Mouse (Mus musculus) Patski (cell line): ENCODE data around the gene Rpa1. TPM values are rescaled to one million over a fixed set of nuclear protein-coding genes. Genes with fewer than 3 reads are reported as not detected.
"Not testable (repeated sequence)": the region's sequence is repeated elsewhere in the genome, so short reads cannot be mapped to it uniquely, and the experiment has no call there.

ENCODE experiments used
- ATAC-seq: fragments of 100-300 bp; one replicate; pipeline ENCODE4 v1.8.0; 2021
- CTCF ChIA-PET: fragments of 350-600 bp; sonication (Branson Sonifier 250); formaldehyde crosslinking; loops from one replicate; lab custom pipeline; 2022; ENCODE audit warnings: inconsistent platforms; lab: Charles Lee
- POLR2A ChIA-PET: fragments of 350-600 bp; sonication (Branson Sonifier 250); formaldehyde crosslinking; loops from one replicate; lab custom pipeline; 2022; ENCODE audit warnings: antibody characterized with exemption, inconsistent platforms; lab: Charles Lee
- DNase-seq: peaks from one replicate; pipeline ENCODE4 v3.0.0-alpha.2; 2011; ENCODE audit warnings: low read depth, low spot score
- H3K27me3 ChIP-seq: fragments of 371-371 bp; one replicate; pipeline ENCODE4 v1.5.1; 2021
- CTCF ChIP-seq: fragments of 100-300 bp; IDR thresholded peaks from one replicate; pipeline ENCODE4 v1.5.1; 2021
- in situ Hi-C: fragments of 300-500 bp; cut with MboI; formaldehyde crosslinking; loops from 3 replicates; pipeline ENCODE4 v1.11.1; 2018; ENCODE audit warnings: low pct_unique_long_range_greater_than_20kb, mixed read lengths
- polyA plus RNA-seq: library from polyadenylated mRNA; unstranded; gene quantifications from one replicate; pipeline ENCODE4 v1.2.3, GENCODE M21; 2021

Rpa1 gene
- polyA plus RNA-seq, 1 experiment from 2014 or later: 64.8 TPM

DNA sequence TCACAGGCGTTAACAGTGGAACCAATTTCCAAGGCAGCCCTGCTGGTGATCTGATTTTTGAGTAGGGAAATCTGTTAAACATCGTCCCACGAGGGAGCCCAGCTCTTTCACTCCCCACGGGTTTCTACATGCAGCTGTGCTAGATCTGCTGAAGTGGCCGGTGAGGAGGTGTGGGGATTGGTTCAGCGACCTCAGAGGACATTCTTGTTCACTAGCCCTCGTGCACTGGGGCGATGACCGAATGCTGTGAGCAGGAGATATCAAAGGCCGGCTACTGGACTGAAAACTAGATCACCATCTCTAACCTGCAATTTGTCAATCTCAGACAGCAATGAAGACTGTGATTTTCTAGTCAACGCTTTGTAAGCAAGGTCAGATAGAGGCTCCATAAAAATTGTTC lies 49.6 kb downstream of the Rpa1 start:
- DNase-seq (no peak), ATAC-seq (no peak)
- ChIA-PET POLR2A (no interaction called here), CTCF (no interaction called here)
- H3K27me3 ChIP-seq: no peaks in the 10 kb centered on the region
- in situ Hi-C loops: loop anchor here (10.0 kb wide), 1 partner anchor 314 kb away; no protein-coding TSS in a partner anchor
- no peak for TF ChIP-seq CTCF

DNA sequence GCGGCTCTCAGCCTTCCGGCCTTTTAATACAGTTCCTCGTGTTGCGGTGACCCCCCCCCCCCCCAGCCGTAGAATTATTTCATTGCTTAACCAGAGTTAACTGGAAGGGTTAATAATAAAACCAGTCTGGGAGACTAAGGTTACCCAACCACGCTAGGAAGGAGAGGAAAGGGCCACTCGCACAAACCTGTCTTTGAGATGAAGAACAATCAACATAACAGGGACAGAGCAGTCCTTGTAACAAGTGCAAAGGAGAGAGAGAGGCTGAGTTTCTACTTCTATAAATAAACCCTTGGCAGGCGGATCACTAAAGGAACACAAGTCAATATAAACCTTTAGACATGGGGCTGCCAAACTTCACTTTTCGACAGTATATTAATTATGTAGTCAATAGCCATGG lies 50.5 kb downstream of the Rpa1 start:
- in situ Hi-C loops: loop anchor here (10.0 kb wide), 1 partner anchor 313 kb away; no protein-coding TSS in a partner anchor

DNA sequence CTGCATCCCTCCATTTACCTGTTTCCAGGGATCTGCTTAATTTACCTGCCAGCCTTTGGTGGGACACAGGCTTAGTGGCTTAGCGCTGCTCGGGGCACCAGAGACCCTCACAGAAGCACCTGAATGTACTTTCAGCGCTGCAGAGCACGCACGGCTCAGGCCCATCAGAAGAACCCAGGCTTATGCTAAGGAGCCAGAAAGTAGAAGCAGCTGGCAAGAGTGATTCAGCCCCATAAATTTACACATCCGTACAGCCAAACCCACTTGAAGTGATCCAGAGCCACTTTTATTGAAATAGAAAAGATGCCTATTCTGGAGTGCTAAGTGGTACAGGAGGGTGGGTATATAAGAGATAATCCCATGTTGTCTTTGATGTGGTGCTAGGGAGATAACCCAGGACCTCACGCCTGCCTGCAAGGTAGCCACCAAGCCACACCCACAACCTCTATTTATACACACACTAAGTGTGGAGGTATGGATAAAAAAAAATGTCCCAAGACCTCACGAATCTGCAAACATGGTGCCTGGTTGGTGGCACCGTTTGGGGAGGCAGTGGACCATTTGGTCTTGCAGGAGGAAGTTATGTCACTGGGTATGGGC lies 51.6 kb downstream of the Rpa1 start:
- no peak for TF ChIP-seq CTCF
- DNase-seq: no peak
- in situ Hi-C loops: loop anchor here (10.0 kb wide), 1 partner anchor 312 kb away; no protein-coding TSS in a partner anchor
- ChIA-PET POLR2A (interaction anchor here (0.6 to 1.0 kb wide), 2 partner anchors 28 to 137 kb away, joined by 4 to 5 read pairs; no protein-coding TSS in a partner anchor), CTCF (interaction anchor here (1.2 kb wide), 1 partner anchor 15 kb away, joined by 3 read pairs; no protein-coding TSS in a partner anchor)
- no peak for ATAC-seq
- no peaks in the 10 kb centered on the region for H3K27me3 ChIP-seq

More for the DNA sequence above, 50.5 kb downstream of the Rpa1 start:
- no peaks in the 10 kb centered on the region for H3K27me3 ChIP-seq
- ATAC-seq: no peak
- ChIA-PET POLR2A (no interaction called here), CTCF (no interaction called here)
- TF ChIP-seq CTCF: no peak
- no peak for DNase-seq

GRCm38 (mm10) chr11:75295534-75295933 lies 52.6 kb downstream of the Rpa1 start:
- DNase-seq, ATAC-seq, H3K27me3 ChIP-seq: not testable (repeated sequence)
- ChIA-PET POLR2A (interaction anchor here (0.6 kb wide), 1 partner anchor 138 kb away, joined by 5 read pairs; no protein-coding TSS in a partner anchor), CTCF (interaction anchor here (1.2 kb wide), 1 partner anchor 16 kb away, joined by 3 read pairs; no protein-coding TSS in a partner anchor)
- in situ Hi-C loops: loop anchor here (10.0 kb wide), 1 partner anchor 311 kb away; no protein-coding TSS in a partner anchor

GRCm38 (mm10) chr11:75294862-75295261 lies 53.3 kb downstream of the Rpa1 start:
- no peak for DNase-seq

GRCm38 (mm10) chr11:75293852-75294361 lies 54.2 kb downstream of the Rpa1 start:
- no peak for TF ChIP-seq CTCF
- no peaks in the 10 kb centered on the region for H3K27me3 ChIP-seq
- ATAC-seq (no peak), DNase-seq (no peak)
- ChIA-PET CTCF (interaction anchor here (0.6 to 1.0 kb wide), 4 partner anchors 103 to 173 kb away, joined by 3 to 4 read pairs (median 3); partner anchors contain the start of genes Dph1 and Ovca2), POLR2A (no interaction called here)
- in situ Hi-C loops: loop anchor here (5.0 to 10.0 kb wide), 2 partner anchors 102 to 309 kb away; partner anchors contain the start of genes Dph1 and Rtn4rl1

More at GRCm38 (mm10) chr11:75294862-75295261, 53.3 kb downstream of the Rpa1 start:
- ChIA-PET POLR2A (interaction anchor here (0.5 kb wide), 1 partner anchor 32 kb away, joined by 3 read pairs; no protein-coding TSS in a partner anchor), CTCF (interaction anchor here (0.6 to 0.8 kb wide), 2 partner anchors 31 to 115 kb away, joined by 3 read pairs; no protein-coding TSS in a partner anchor)
- no peak for ATAC-seq
- no peak for TF ChIP-seq CTCF
- no peaks in the 10 kb centered on the region for H3K27me3 ChIP-seq
- in situ Hi-C loops: loop anchor here (5.0 to 10.0 kb wide), 2 partner anchors 103 to 310 kb away; partner anchors contain the start of genes Dph1 and Rtn4rl1

GRCm38 (mm10) chr11:75292281-75292680 lies 55.8 kb downstream of the Rpa1 start:
- ChIA-PET POLR2A (no interaction called here), CTCF (interaction anchor here (0.9 to 3.3 kb wide), 8 partner anchors 13 to 116 kb away, joined by 3 to 22 read pairs (median 4); partner anchors contain the start of genes Ovca2 and Rtn4rl1)
- DNase-seq: no peak
- H3K27me3 ChIP-seq: no peaks in the 10 kb centered on the region
- no peak for ATAC-seq
- in situ Hi-C loops: loop anchor here (5.0 to 10.0 kb wide), 2 partner anchors 100 to 307 kb away; partner anchors contain the start of genes Dph1 and Rtn4rl1
- TF ChIP-seq CTCF: no peak

GRCm38 (mm10) chr11:75291389-75292215 lies 56.5 kb downstream of the Rpa1 start:
- in situ Hi-C loops: loop anchor here (5.0 to 10.0 kb wide), 2 partner anchors 99 to 307 kb away; partner anchors contain the start of genes Dph1 and Rtn4rl1
- CTCF ChIA-PET: interaction anchor here (0.9 to 3.3 kb wide), 12 partner anchors 13 to 115 kb away, joined by 3 to 22 read pairs (median 4); partner anchors contain the start of genes Dph1 and Ovca2

DNA sequence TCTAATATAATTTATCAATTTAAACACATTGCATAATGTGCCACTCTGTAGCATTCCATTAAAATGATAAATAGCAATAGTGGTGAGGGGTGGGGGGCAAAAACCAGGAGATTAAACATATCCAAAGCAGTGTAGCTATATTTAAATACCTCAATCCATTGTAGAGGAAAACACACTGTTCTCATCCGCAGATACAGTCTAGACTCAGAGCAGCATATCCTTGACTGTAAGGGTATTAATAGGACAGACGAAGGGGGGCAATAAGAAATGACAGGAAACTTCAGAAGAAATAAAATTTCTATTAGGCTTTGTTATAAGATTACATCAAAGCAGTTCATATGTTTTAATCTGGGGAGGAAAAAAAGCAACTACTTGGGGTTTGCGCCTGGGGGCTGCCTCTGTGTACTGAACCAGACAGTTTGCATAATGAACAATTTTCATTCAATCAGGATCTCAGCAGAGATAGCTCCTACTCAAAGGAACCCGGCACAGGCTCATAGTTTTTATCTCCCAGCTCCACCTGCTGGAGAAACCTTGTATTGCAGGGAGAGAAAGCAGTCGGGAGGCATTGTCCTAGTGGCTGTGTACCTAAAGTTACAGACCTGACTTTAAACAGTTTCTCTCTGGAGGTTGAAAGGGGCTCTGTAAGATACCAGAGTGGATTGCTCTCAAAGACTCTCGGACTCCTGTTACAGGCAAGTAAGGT lies 57.4 kb downstream of the Rpa1 start:
- ATAC-seq (peak; percentile 68), DNase-seq (peak; percentile 55)
- in situ Hi-C loops: loop anchor here (5.0 to 10.0 kb wide), 2 partner anchors 98 to 306 kb away; partner anchors contain the start of genes Dph1 and Rtn4rl1
- POLR2A ChIA-PET: interaction anchor here (0.8 to 1.7 kb wide), 2 partner anchors 45 to 97 kb away, joined by 3 to 9 read pairs; partner anchors contain the start of gene Rtn4rl1
- CTCF ChIA-PET: interaction anchor here (0.7 to 3.3 kb wide), 17 partner anchors 10 to 115 kb away, joined by 3 to 22 read pairs (median 4); partner anchors contain the start of genes Dph1, Ovca2 and Rtn4rl1
- TF ChIP-seq CTCF: peak; percentile 94
- H3K27me3 ChIP-seq: no peaks in the 10 kb centered on the region

More at GRCm38 (mm10) chr11:75291389-75292215, 56.5 kb downstream of the Rpa1 start:
- no peak for ATAC-seq
- no peak for DNase-seq
- H3K27me3 ChIP-seq: no peaks in the 10 kb centered on the region
- TF ChIP-seq CTCF: no peak
- POLR2A ChIA-PET: interaction anchor here (0.8 kb wide), 1 partner anchor 46 kb away, joined by 3 read pairs; no protein-coding TSS in a partner anchor
